Mouse (Mus musculus): Measurements from ENCODE around the gene Galns. TPM values are rescaled to one million over a fixed set of nuclear protein-coding genes. Genes with fewer than 3 reads are reported as not detected.

Galns gene
- polyA plus RNA-seq, 1 experiment from 2014 or later, result 4.5 TPM

- H3K36me3 ChIP-seq (ENCODE audit: control insufficient read depth, insufficient read depth, low read length), result no peaks in the 10 kb centered on the region
- no peak overlapping the region for H3K4me3 ChIP-seq (ENCODE audit: low read depth, low read length)
- H3K9me3 ChIP-seq (ENCODE audit: control insufficient read depth, low read length), result no peaks in the 10 kb centered on the region
- no peak overlapping the region for H3K4me2 ChIP-seq (ENCODE audit: low read depth, low read length, severe bottlenecking)
- H3K9ac ChIP-seq (ENCODE audit: low read length), result no peak overlapping the region
- no peaks in the 10 kb centered on the region for H3K27me3 ChIP-seq (ENCODE audit: control insufficient read depth, insufficient read depth, low read length)
- no peak for DNase-seq (ENCODE audit: low spot score)
- ATAC-seq (replicated peaks; ENCODE audit: low FRiP score), result no peak
- no peaks in the 10 kb centered on the region for H3K4me1 ChIP-seq (replicated peaks; ENCODE audit: control insufficient read depth, insufficient read depth, low read length)
- 88% methylated on average over 9 of the region's 9 CpGs for WGBS
- no peak overlapping the region for H3K27ac ChIP-seq (ENCODE audit: low read depth, low read length)
Observed at GRCm38 (mm10) chr8:122538310-122539076, 72.8 kb downstream of the Galns start.

- Histone ChIP-seq H3K9me3 (ENCODE audit: control insufficient read depth, low read length) (no peaks in the 10 kb centered on the region), H3K36me3 (ENCODE audit: control insufficient read depth, insufficient read depth, low read length) (no peaks in the 10 kb centered on the region), H3K4me3 (ENCODE audit: low read depth, low read length) (no peak overlapping the region), H3K4me2 (ENCODE audit: low read depth, low read length, severe bottlenecking) (no peak overlapping the region), H3K4me1 (replicated peaks; ENCODE audit: control insufficient read depth, insufficient read depth, low read length) (no peaks in the 10 kb centered on the region), H3K9ac (ENCODE audit: low read length) (no peak overlapping the region), H3K27me3 (ENCODE audit: control insufficient read depth, insufficient read depth, low read length) (no peaks in the 10 kb centered on the region), H3K27ac (ENCODE audit: low read depth, low read length) (no peak overlapping the region)
- DNase-seq (ENCODE audit: low spot score) (no peak), ATAC-seq (replicated peaks; ENCODE audit: low FRiP score) (no peak)
- 90% methylated on average over 2 of the region's 2 CpGs for WGBS
Observed at GRCm38 (mm10) chr8:122537812-122538211, 73.5 kb downstream of the Galns start.

- 75% methylated on average over 6 of the region's 6 CpGs for WGBS
- no peaks in the 10 kb centered on the region for H3K4me1 ChIP-seq (replicated peaks; ENCODE audit: control insufficient read depth, insufficient read depth, low read length)
- H3K36me3 ChIP-seq (ENCODE audit: control insufficient read depth, insufficient read depth, low read length), result no peaks in the 10 kb centered on the region
- no peak overlapping the region for H3K4me2 ChIP-seq (ENCODE audit: low read depth, low read length, severe bottlenecking)
- H3K9ac ChIP-seq (ENCODE audit: low read length), result no peak overlapping the region
- no peak for DNase-seq (ENCODE audit: low spot score)
- ATAC-seq (replicated peaks; ENCODE audit: low FRiP score), result no peak
- no peaks in the 10 kb centered on the region for H3K27me3 ChIP-seq (ENCODE audit: control insufficient read depth, insufficient read depth, low read length)
- H3K9me3 ChIP-seq (ENCODE audit: control insufficient read depth, low read length), result no peaks in the 10 kb centered on the region
- H3K4me3 ChIP-seq (ENCODE audit: low read depth, low read length), result no peak overlapping the region
- H3K27ac ChIP-seq (ENCODE audit: low read depth, low read length), result no peak overlapping the region
Observed at GRCm38 (mm10) chr8:122537033-122537432, 74.2 kb downstream of the Galns start.

- Histone ChIP-seq H3K27ac (ENCODE audit: low read depth, low read length) (no peak overlapping the region), H3K36me3 (ENCODE audit: control insufficient read depth, insufficient read depth, low read length) (no peaks in the 10 kb centered on the region), H3K9ac (ENCODE audit: low read length) (no peak overlapping the region), H3K4me1 (replicated peaks; ENCODE audit: control insufficient read depth, insufficient read depth, low read length) (no peaks in the 10 kb centered on the region), H3K27me3 (ENCODE audit: control insufficient read depth, insufficient read depth, low read length) (no peaks in the 10 kb centered on the region), H3K4me3 (ENCODE audit: low read depth, low read length) (no peak overlapping the region), H3K4me2 (ENCODE audit: low read depth, low read length, severe bottlenecking) (no peak overlapping the region), H3K9me3 (ENCODE audit: control insufficient read depth, low read length) (no peaks in the 10 kb centered on the region)
- no peak for ATAC-seq (replicated peaks; ENCODE audit: low FRiP score)
- WGBS, result 91% methylated on average over 8 of the region's 8 CpGs
- no peak for DNase-seq (ENCODE audit: low spot score)
Observed at GRCm38 (mm10) chr8:122531312-122531711, 80.0 kb downstream of the Galns start.

GRCm38 (mm10) chr8:122529159-122529558, 82.1 kb downstream of the Galns start:
- Histone ChIP-seq H3K9me3 (ENCODE audit: control insufficient read depth, low read length) (no peaks in the 10 kb centered on the region), H3K4me1 (replicated peaks; ENCODE audit: control insufficient read depth, insufficient read depth, low read length) (peaks cover 6% of the 10 kb centered on the region; the same call in 1 of the 2 replicates), H3K9ac (ENCODE audit: low read length) (no peak overlapping the region), H3K4me3 (ENCODE audit: low read depth, low read length) (no peak overlapping the region), H3K27me3 (ENCODE audit: control insufficient read depth, insufficient read depth, low read length) (no peaks in the 10 kb centered on the region), H3K4me2 (ENCODE audit: low read depth, low read length, severe bottlenecking) (no peak overlapping the region), H3K36me3 (ENCODE audit: control insufficient read depth, insufficient read depth, low read length) (no peaks in the 10 kb centered on the region), H3K27ac (ENCODE audit: low read depth, low read length) (no peak overlapping the region)
- no peak for ATAC-seq (replicated peaks; ENCODE audit: low FRiP score)
- 91% methylated on average over 4 of the region's 4 CpGs for WGBS
- DNase-seq (ENCODE audit: low spot score), result no peak

Small RNA genes lying within 50 kb of the gene (microRNA-seq; reads per million reads assigned to microRNA genes)
- not detected for gene Mir6396 (ENCODE audit: insufficient number of aligned reads)

Other genes starting within 250 kb of the Galns start
- 54.8 and 57.4 TPM in 2 replicates for gene Zc3h18, start 234.9 kb downstream of the Galns start, polyA plus RNA-seq (2014; fragmentation: Nextera tagmentation; extraction: Ambion mirVana)
- not detected in 2 replicates for gene Il17c, start 189.4 kb downstream of the Galns start, polyA plus RNA-seq (2014; fragmentation: Nextera tagmentation; extraction: Ambion mirVana)
- gene Cyba, start 178.5 kb downstream of the Galns start, polyA plus RNA-seq (2014; fragmentation: Nextera tagmentation; extraction: Ambion mirVana), result 52.3 and 58.2 TPM in 2 replicates
- 47.4 and 50.3 TPM in 2 replicates for gene Mvd, start 168.0 kb downstream of the Galns start, polyA plus RNA-seq (2014; fragmentation: Nextera tagmentation; extraction: Ambion mirVana)
- 0.37 TPM in 1 of 2 replicates, not detected in the other for gene Snai3, start 150.7 kb downstream of the Galns start, polyA plus RNA-seq (2014; fragmentation: Nextera tagmentation; extraction: Ambion mirVana)
- gene Rnf166, start 135.4 kb downstream of the Galns start, polyA plus RNA-seq (2014; fragmentation: Nextera tagmentation; extraction: Ambion mirVana), result 31.2 and 36.0 TPM in 2 replicates
- 75.7 and 84.5 TPM in 2 replicates for gene Ctu2, start 135.3 kb downstream of the Galns start, polyA plus RNA-seq (2014; fragmentation: Nextera tagmentation; extraction: Ambion mirVana)
- 5.8 and 5.9 TPM in 2 replicates for gene Piezo1, start 60.1 kb downstream of the Galns start, polyA plus RNA-seq (2014; fragmentation: Nextera tagmentation; extraction: Ambion mirVana)
- 57.9 and 59.6 TPM in 2 replicates for gene Cdt1, start 43.4 kb downstream of the Galns start, polyA plus RNA-seq (2014; fragmentation: Nextera tagmentation; extraction: Ambion mirVana)
- gene Aprt, start 34.6 kb downstream of the Galns start, polyA plus RNA-seq (2014; fragmentation: Nextera tagmentation; extraction: Ambion mirVana), result 235 and 251 TPM in 2 replicates
- gene Trappc2l, start 177 bp upstream of the Galns start, polyA plus RNA-seq (2014; fragmentation: Nextera tagmentation; extraction: Ambion mirVana), result 39.3 and 49.9 TPM in 2 replicates
- not detected in 2 replicates for gene Pabpn1l, start 11.3 kb upstream of the Galns start, polyA plus RNA-seq (2014; fragmentation: Nextera tagmentation; extraction: Ambion mirVana)
- gene Cbfa2t3, start 87.6 kb upstream of the Galns start, polyA plus RNA-seq (2014; fragmentation: Nextera tagmentation; extraction: Ambion mirVana), result 6.0 and 7.0 TPM in 2 replicates
- 15.6 and 16.3 TPM in 2 replicates for gene Acsf3, start 164.0 kb upstream of the Galns start, polyA plus RNA-seq (2014; fragmentation: Nextera tagmentation; extraction: Ambion mirVana)
- gene Cdh15, start 236.5 kb upstream of the Galns start, polyA plus RNA-seq (2014; fragmentation: Nextera tagmentation; extraction: Ambion mirVana), result 0.56 and 0.92 TPM in 2 replicates

Measured in forebrain, embryonic 11.5 days (tissue).